Mouse (Mus musculus) hindbrain, embryonic 14.5 days (tissue): Measurements from ENCODE around the gene Gm17019. TPM values are rescaled to one million over a fixed set of nuclear protein-coding genes. Genes with fewer than 3 reads are reported as not detected.
"Not testable (repeated sequence)": the region's sequence is repeated elsewhere in the genome, so short reads cannot be mapped to it uniquely, and the experiment has no call there.

Source experiments
- ATAC-seq: fragments of 200-750 bp; cut with Nextera tagmentation; 2 replicates; pipeline ENCODE4 v1.8.0; 2017; ENCODE audit warnings: moderate number of reproducible peaks, mild to moderate bottlenecking, moderate TSS enrichment, moderate library complexity; ENCODE audit not compliant: low FRiP score
- DNase-seq: peaks from one replicate; pipeline ENCODE4 v3.0.0-alpha.2; 2015; ENCODE audit warnings: low spot score
- H3K27ac ChIP-seq: fragments of 300-500 bp; sonication (generic); 2 replicates; pipeline ENCODE4 v1.5.1; 2014; ENCODE audit warnings: mild to moderate bottlenecking, moderate library complexity
- H3K27me3 ChIP-seq: fragments of 300-500 bp; sonication (generic); 2 replicates; pipeline ENCODE4 v1.6.1; 2014; ENCODE audit warnings: mild to moderate bottlenecking, low read length, mixed read lengths; ENCODE audit not compliant: control insufficient read depth, insufficient read depth
- H3K36me3 ChIP-seq: fragments of 300-500 bp; sonication (generic); replicated peaks from 2 replicates; pipeline ENCODE4 v1.6.1; 2014; ENCODE audit not compliant: control insufficient read depth, insufficient read depth
- H3K4me1 ChIP-seq: fragments of 300-500 bp; sonication (generic); replicated peaks from 2 replicates; pipeline ENCODE4 v1.6.1; 2014; ENCODE audit warnings: antibody characterized with exemption, low read length, mixed read lengths; ENCODE audit not compliant: control insufficient read depth, insufficient read depth
- H3K4me2 ChIP-seq: fragments of 300-500 bp; sonication (generic); replicated peaks from 2 replicates; pipeline ENCODE4 v1.6.1; 2014; ENCODE audit warnings: mild to moderate bottlenecking, moderate library complexity
- H3K4me3 ChIP-seq: fragments of 300-500 bp; sonication (generic); replicated peaks from 2 replicates; pipeline ENCODE4 v1.5.1; 2014; ENCODE audit warnings: mild to moderate bottlenecking, low read length
- H3K9ac ChIP-seq: fragments of 300-500 bp; sonication (generic); 2 replicates; pipeline ENCODE4 v1.6.1; 2014
- H3K9me3 ChIP-seq: fragments of 300-500 bp; sonication (generic); 2 replicates; pipeline ENCODE4 v1.6.1; 2016; ENCODE audit warnings: low read length; ENCODE audit not compliant: control insufficient read depth
- WGBS: fragments of 180-500 bp; shearing (Covaris S2); extraction: QIAGEN DNeasy Blood & Tissue Kit; methylation state at CpG from one replicate; pipeline ENCODE4 v1.1.7; 2014; 5-methylcytosine and 5-hydroxymethylcytosine counted together
- polyA plus RNA-seq: library from polyadenylated mRNA; unstranded; fragments of >200 nt; fragmentation: Nextera tagmentation; extraction: Ambion mirVana; gene quantifications from 2 replicates; pipeline ENCODE4 v1.2.1, GENCODE M21; 2014

Gm17019 gene
- polyA plus RNA-seq, 1 experiment from 2014 or later, result not detected

GRCm38 (mm10) chr5:15040784-15041183 lies 8.0 kb upstream of the Gm17019 start:
- H3K27ac ChIP-seq, H3K36me3 ChIP-seq, H3K4me2 ChIP-seq, H3K27me3 ChIP-seq, ATAC-seq, DNase-seq, H3K9ac ChIP-seq, H3K4me1 ChIP-seq, H3K4me3 ChIP-seq: not testable (repeated sequence)
- 73% methylated on average over 3 of the region's 4 CpGs for WGBS
- H3K9me3 ChIP-seq, result peaks cover 15% of the 10 kb centered on the region

- H3K9ac ChIP-seq, H3K36me3 ChIP-seq, DNase-seq, H3K4me1 ChIP-seq, H3K4me2 ChIP-seq, H3K27ac ChIP-seq, H3K27me3 ChIP-seq, H3K4me3 ChIP-seq: not testable (repeated sequence)
- ATAC-seq, result peak; percentile 94
- WGBS, result 83% methylated on average over 4 of the region's 4 CpGs
- H3K9me3 ChIP-seq, result peaks cover 15% of the 10 kb centered on the region
Observed at GRCm38 (mm10) chr5:15039984-15040383, 7.2 kb upstream of the Gm17019 start.

- not testable (repeated sequence) for H3K4me1 ChIP-seq, H3K4me3 ChIP-seq, ATAC-seq, H3K27ac ChIP-seq, H3K4me2 ChIP-seq, DNase-seq, H3K9ac ChIP-seq, H3K36me3 ChIP-seq, H3K27me3 ChIP-seq
- 100% methylated on average over 1 of the region's 1 CpGs for WGBS
- peaks cover 46% of the 10 kb centered on the region for H3K9me3 ChIP-seq
Observed at GRCm38 (mm10) chr5:15024316-15024715, 8.5 kb downstream of the Gm17019 start.

GRCm38 (mm10) chr5:15020067-15020466 lies 12.7 kb downstream of the Gm17019 start:
- H3K9ac ChIP-seq, H3K27ac ChIP-seq, H3K36me3 ChIP-seq, H3K4me3 ChIP-seq, DNase-seq, H3K4me2 ChIP-seq, H3K4me1 ChIP-seq, H3K27me3 ChIP-seq: not testable (repeated sequence)
- WGBS, result 66% methylated on average over 2 of the region's 2 CpGs
- H3K9me3 ChIP-seq, result peaks cover 35% of the 10 kb centered on the region
- ATAC-seq, result 0 out of 2 replicates have a peak, but pooled peaks have one; percentile 53

GRCm38 (mm10) chr5:15010639-15011582 lies 21.9 kb downstream of the Gm17019 start:
- 87% methylated on average over 11 of the region's 11 CpGs for WGBS
- H3K4me1 ChIP-seq, H3K27ac ChIP-seq, H3K9ac ChIP-seq, H3K4me3 ChIP-seq, H3K27me3 ChIP-seq, H3K4me2 ChIP-seq, DNase-seq, H3K36me3 ChIP-seq: not testable (repeated sequence)
- peaks cover 19% of the 10 kb centered on the region for H3K9me3 ChIP-seq
- peak; percentile 40; the same call in 1 of the 2 replicates for ATAC-seq

GRCm38 (mm10) chr5:15006907-15007306 lies 25.9 kb downstream of the Gm17019 start:
- H3K36me3 ChIP-seq, H3K4me1 ChIP-seq, H3K4me3 ChIP-seq, DNase-seq, H3K9ac ChIP-seq, H3K27me3 ChIP-seq, H3K27ac ChIP-seq, H3K4me2 ChIP-seq, ATAC-seq: not testable (repeated sequence)
- 56% methylated on average over 3 of the region's 3 CpGs for WGBS
- peaks cover 34% of the 10 kb centered on the region for H3K9me3 ChIP-seq

GRCm38 (mm10) chr5:15006288-15006687 lies 26.5 kb downstream of the Gm17019 start:
- not testable (repeated sequence) for H3K4me1 ChIP-seq, H3K27me3 ChIP-seq, DNase-seq, H3K4me2 ChIP-seq, ATAC-seq, H3K36me3 ChIP-seq, H3K27ac ChIP-seq, H3K4me3 ChIP-seq, H3K9ac ChIP-seq
- WGBS, result 64% methylated on average over 3 of the region's 3 CpGs
- peaks cover 30% of the 10 kb centered on the region for H3K9me3 ChIP-seq

GRCm38 (mm10) chr5:15005584-15005983 lies 27.2 kb downstream of the Gm17019 start:
- WGBS, result 55% methylated on average over 2 of the region's 4 CpGs

GRCm38 (mm10) chr5:15004569-15005562 lies 27.9 kb downstream of the Gm17019 start:
- H3K27ac ChIP-seq, result not testable (repeated sequence)
- 79% methylated on average over 5 of the region's 5 CpGs for WGBS

More at GRCm38 (mm10) chr5:15005584-15005983, 27.2 kb downstream of the Gm17019 start:
- peaks cover 23% of the 10 kb centered on the region for H3K9me3 ChIP-seq
- not testable (repeated sequence) for H3K4me2 ChIP-seq, H3K27ac ChIP-seq, H3K4me3 ChIP-seq, H3K4me1 ChIP-seq, DNase-seq, H3K9ac ChIP-seq, H3K36me3 ChIP-seq, H3K27me3 ChIP-seq
- peak; percentile 46; the same call in 1 of the 2 replicates for ATAC-seq

More at GRCm38 (mm10) chr5:15004569-15005562, 27.9 kb downstream of the Gm17019 start:
- DNase-seq, H3K36me3 ChIP-seq, H3K4me3 ChIP-seq, H3K9ac ChIP-seq, H3K4me2 ChIP-seq, H3K4me1 ChIP-seq, H3K27me3 ChIP-seq: not testable (repeated sequence)
- H3K9me3 ChIP-seq, result peaks cover 25% of the 10 kb centered on the region
- peak; percentile 91 for ATAC-seq
